Mouse (Mus musculus) urinary bladder, adult 2 months (tissue): ENCODE results near the gene Jmjd7. TPM values are rescaled to one million over a fixed set of nuclear protein-coding genes. Genes with fewer than 3 reads are reported as not detected.

ENCODE experiments used
- DNase-seq: peaks from one replicate; pipeline ENCODE4 v3.0.0; 2022; ENCODE audit warnings: low spot score
- polyA plus RNA-seq: library from polyadenylated mRNA; depleted of rRNA; stranded (reverse); fragments of >200 nt; gene quantifications from 2 replicates; pipeline ENCODE4 v1.2.3, GENCODE M21; 2012; rRNA removed

The Jmjd7 gene
- polyA plus RNA-seq, result 5.5 and 6.2 TPM in 2 replicates

DNA sequence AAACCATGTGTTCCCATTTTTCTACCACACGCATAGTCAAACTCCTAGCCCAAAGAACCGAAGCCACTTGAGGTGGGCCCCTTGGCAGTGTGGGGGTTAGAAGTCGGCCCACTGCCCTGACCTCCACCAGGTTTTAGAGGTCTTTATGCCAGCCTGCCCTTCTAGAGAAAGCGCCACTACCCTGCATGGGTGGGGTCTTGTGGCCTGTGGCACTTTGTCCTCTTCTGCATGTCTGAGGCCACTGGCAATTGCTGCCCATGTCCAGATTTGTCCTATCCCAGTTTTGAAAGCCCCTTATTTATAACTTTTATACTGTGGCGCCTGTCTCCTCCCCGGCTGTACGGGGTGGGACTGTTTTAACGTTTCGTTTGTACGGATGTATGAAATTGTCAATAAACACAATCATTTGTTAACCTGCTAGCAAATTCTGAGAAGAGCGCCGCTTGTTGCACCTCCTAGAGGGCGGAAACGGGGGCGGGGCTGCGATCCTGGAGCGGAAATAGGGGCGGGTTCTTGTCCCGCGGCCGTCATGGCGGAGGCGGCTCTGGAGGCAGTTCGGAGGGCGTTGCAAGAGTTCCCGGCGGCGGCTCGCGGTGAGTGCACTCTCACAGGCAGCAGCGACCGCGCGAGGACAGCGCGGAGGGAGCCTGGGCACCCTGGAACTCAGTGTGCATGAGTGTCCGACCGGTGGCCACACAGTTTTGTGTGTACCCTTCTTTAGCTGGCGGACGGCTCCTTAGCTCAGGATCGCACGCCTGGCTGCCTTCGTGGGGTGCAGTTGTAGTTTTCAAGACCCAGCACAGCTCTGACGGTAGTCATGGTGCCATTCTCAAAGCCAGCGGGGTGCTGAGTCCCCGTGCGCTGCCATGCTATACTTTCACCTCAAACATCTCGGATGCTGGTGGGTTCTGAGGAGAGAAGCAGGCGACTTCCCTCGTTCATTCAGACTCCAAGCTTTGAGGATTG, at the start of gene Jmjd7, which contains the start of gene Gm28042:
Gene Jmjd7 (plus strand): TSS at position 500 of the 966 bp plus-strand sequence.
Gene Gm28042 (plus strand): TSS at position 510 of the 966 bp plus-strand sequence.
- DNase-seq, result peak; percentile 78

GRCm38 (mm10) chr2:119980343-119980986, 46.8 kb upstream of the Jmjd7 start:
- DNase-seq, result no peak

DNA sequence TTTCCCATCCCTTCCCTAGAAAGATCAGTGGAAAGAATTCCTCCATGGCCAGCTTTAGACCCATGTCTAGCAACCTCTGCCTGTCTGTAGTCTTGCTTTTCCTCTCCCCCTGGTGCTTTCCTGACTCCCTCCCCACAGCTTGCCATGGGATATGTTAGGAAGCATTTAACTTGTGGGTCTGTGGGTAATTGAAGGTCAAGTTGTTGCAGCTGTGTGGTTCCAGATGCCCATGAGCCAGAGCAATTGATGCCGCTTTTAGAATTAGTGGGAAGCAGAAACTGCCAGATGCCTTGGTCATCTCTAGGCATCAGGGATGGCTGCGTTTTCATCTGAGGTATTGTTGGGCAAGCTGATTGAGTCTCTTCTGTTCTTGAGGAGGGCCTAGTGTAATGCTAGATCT, 45.7 kb upstream of the Jmjd7 start:
- DNase-seq, result no peak

GRCm38 (mm10) chr2:119985871-119986270, 41.4 kb upstream of the Jmjd7 start:
- DNase-seq, result no peak

- DNase-seq, result no peak
Observed at GRCm38 (mm10) chr2:119986369-119986768, 40.9 kb upstream of the Jmjd7 start.

GRCm38 (mm10) chr2:119987441-119987840, 39.8 kb upstream of the Jmjd7 start:
- no peak for DNase-seq

- no peak for DNase-seq
Observed at GRCm38 (mm10) chr2:119988952-119989351, 38.3 kb upstream of the Jmjd7 start.

DNA sequence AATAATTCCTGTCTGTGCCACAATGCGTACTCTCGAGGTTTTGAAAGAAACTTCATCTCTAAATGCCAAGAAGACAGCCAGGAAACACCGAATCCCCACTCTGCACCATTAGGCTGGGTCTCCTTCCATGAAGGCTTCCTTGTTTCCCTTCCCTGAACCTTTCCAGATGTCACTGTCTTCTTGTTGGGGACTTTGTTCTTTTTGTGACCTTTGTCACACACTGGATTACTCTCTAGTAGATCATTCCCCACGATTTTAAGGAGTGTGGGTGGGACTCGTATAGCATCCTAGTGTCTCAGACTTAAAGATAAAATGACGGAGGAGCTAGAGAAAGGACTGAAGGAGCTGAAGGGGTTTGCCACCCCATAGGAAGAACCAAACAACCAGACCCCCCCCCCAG, 36.4 kb upstream of the Jmjd7 start:
- DNase-seq, result no peak

DNA sequence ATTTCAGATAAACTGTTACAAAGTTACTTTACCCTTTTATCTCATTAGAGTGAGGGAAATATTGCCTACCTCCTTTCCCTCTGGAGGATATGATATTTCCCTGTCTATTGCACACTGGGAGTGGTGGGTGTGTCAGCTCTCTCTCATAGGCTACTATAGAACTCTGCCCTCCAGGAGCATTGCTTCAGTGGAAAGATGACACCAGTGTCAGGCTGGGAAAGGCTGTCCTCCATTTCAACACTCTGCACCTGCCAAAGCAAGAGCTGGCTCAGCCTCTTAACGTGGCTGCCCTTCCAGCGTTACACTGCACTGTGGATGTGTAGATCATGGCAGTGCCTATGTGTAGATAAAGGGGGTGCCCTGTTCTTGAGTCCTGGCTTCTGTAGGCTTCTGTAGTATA, 34.9 kb upstream of the Jmjd7 start:
- no peak for DNase-seq

- no peak for DNase-seq
Observed at GRCm38 (mm10) chr2:119993515-119993914, 33.8 kb upstream of the Jmjd7 start.

GRCm38 (mm10) chr2:119994839-119995238, 32.4 kb upstream of the Jmjd7 start:
- no peak for DNase-seq

GRCm38 (mm10) chr2:119995391-119996281, 31.6 kb upstream of the Jmjd7 start:
- DNase-seq, result no peak

DNA sequence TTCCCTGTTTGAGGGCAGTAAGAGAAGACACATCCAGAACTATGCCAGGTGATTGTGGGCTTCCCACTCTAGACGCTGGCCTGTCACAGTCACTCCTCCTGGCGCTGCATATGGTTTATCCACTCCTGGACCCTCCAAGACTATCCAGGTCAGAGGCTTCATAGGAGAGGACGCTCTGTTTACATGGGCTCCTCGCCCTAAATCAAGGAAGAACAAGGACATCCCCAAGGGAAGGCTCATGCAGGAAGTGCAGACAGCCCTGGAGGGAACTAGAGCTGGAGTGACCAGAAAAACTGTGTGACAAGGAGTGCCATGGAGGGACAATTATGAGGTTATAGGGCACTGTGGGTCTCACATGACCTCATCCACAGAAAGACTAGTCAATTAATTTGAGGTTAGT, 29.9 kb upstream of the Jmjd7 start:
- DNase-seq, result no peak

DNA sequence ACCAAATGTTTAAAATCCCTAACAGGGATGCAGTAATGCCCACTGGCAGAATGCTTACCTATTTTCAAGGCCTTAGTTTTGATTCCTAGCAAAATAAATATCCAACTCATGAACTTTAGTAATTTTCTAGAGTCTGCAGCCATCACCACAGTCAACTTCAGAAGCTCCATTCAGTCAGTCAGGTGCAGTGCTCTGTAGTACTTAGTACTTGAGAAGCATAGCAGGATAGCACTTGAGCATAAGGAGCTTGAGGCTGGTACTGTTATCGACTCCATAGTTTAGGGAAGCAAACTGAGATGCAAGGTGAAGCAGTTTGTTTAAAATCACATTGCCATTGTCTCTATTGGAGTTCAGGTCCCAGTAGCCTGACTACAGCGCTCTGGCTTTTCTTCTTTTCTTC, 27.6 kb upstream of the Jmjd7 start:
- DNase-seq, result no peak

DNA sequence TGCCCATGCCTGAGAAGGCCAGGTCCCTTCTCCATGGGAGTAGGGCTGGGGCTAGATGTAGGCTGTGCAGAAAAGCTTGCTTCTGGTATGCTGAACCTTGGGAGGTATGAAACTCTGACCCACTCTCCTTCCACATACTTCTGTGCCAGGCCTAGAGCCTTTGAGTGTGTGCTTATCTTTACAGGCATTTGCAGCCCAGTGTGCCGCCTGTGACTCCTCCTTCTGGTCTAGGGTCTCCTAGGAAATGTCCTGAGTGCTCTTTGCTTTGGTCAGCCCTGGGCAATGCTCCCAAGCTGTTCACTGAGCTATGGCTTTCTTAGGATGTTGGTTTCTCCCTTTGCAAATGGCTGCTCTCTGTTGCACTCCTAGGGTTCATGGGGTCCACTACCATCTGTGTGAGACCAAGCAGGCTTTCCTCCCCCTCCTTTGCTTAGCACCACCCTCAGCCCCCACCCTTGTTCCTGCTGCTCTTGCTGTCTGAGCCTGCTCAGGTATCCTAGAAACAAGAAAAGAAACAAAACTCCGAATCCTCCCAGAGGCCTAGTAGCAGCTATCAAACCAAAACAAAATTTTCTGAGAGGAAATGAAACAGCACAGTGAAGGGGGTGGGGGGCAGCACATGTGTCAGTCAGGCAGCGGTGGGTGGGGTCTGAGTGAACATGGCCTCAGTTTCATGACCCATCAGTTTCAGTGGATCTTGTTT, 26.2 kb upstream of the Jmjd7 start:
- no peak for DNase-seq

DNA sequence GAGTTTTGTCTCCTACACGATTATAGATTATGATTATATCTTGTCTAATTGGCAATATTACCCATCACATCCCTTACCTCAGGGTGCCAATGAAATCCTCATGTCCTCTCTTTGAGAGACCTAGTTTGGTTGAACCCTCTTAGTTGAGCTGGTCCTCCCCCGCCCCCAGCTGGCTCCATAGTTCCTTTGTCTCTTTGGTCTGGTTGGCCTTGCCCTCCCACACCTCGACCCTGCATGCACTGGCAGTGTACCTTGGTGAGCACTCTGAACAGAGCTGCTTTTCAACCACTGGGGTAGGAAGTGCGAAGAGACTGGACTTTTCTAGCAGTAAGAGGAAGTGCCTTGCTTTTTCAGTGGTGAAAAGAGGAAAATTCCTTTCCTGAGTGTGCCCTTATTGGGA, 25.3 kb upstream of the Jmjd7 start:
- no peak for DNase-seq

DNA sequence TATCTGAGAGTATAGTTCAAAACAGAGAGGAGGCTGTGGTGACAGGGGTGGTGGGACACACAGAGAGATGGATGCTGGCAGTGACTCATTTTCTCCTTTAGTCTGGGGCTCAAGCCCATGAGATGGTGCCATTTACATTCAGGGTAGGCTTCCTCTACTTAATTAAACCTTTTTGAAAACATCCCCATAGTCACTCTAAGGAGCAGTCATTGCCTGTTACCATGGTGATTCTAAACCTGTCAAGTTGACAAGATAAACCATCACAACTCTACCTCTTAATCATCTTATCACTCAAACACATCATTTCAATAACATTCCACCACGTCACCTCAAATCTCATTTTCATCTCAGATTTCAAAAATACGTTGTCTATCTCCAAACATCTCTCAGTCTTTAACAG, 23.3 kb upstream of the Jmjd7 start:
- DNase-seq, result no peak

DNA sequence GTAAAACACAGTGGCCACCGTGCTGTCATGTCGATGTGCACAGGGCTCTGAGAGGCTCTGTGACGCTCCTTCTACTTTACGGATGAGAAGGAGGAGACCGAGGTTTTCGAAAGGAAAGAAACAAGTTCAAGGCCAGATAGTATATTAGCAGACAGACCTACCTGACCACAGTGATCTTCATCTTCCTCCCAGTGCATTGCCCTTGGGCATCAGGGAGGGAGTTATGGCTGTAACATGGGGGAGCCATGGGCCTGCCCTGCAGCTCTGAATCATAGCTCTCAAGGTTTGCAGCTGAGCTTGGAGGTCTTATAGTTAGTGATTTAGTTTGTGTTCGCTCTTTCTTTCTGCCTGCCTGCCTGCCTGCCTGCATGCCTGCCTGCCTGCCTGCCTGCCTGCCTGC, 20.6 kb upstream of the Jmjd7 start:
- DNase-seq, result no peak

DNA sequence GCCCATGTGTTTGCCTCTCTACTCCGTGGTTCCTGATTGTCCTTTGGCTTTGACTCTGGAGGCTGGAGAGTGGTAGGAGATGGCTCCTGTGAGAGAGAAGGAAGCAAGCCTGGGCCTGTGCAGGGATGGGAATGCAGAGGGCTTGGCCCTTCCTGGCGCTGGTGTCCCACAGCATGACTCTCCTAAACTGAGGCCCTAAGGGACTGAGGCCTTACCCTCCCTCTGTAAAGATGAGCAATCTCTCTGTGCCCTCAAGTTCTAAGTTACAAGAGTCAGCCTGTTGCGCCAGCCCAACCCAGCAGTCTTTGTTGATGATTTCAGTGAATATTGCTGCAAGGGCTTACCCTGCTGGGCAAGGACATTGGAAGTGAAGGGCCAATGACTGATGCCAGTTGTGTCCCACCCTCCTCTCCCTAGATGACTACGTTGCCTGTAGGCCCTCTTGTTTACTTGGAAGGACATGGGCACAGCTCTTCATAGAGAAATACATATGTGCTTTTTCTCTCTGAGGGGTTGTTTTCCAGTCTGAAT, 19.5 kb upstream of the Jmjd7 start:
- no peak for DNase-seq

- DNase-seq, result no peak
Observed at GRCm38 (mm10) chr2:120008672-120009071, 18.6 kb upstream of the Jmjd7 start.
